Mouse (Mus musculus) embryonic fibroblast, embryonic 13.5 days (primary cell): ENCODE measurements around the gene Nr2f6.

Experiments
- CTCF ChIP-seq: IDR thresholded peaks from 2 replicates; pipeline ENCODE4 v1.5.1; 2011; ENCODE audit warnings: mild to moderate bottlenecking, control low read depth, low read length, moderate library complexity, borderline replicate concordance; ENCODE audit not compliant: insufficient read depth
- POLR2A ChIP-seq: IDR thresholded peaks from 2 replicates; pipeline ENCODE4 v1.6.1; 2011; ENCODE audit warnings: low read depth, mild to moderate bottlenecking, control low read depth, low read length, moderate library complexity

- no peak for TF ChIP-seq POLR2A
- TF ChIP-seq CTCF: no peak
These were observed 21.5 kb upstream of the Nr2f6 start for GRCm38 (mm10) chr8:71403107-71403885.
